In the genomic region with DNA sequence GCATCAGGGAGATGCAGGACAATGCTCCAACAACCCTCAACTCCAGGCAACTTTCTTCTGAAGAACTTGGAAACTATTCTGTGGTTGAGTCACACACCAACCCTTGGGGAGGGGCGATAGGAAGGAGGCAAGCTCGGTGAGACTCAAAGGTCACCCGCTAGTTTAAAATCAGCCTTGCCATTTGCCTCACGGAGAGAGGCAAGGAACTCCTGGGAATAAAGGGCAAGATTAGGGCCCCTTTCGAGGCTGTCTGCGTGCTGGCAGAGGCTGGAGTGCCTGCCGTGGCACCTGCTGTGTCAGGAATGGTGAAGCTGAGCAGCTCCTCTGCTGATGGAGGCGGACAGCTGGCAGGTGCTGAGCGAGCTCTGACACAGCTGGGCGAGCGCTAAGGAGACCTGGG, we compare ENCODE assay signal across 14 mouse cellular contexts.
A peak's percentile ranks its signal among the peaks of the same experiment; 100 is the strongest.
DNase-seq lines count a peak whose midpoint lies in the region; ATAC-seq and TF ChIP-seq lines count a peak whose summit lies in the region.
"Had no signal": no experiment of that assay in that cellular context is flagged by ENCODE, and none has a peak within 500 bp of the region (broad histone marks: within the 10 kb centered on the region; RNA-seq: fewer than 3 reads in every experiment).

No protein-coding gene starts in this region.

- no peak for DNase-seq in forebrain, embryonic 10.5 days (ENCODE audit: extremely low spot score, low spot score)
- DNase-seq in limb, embryonic 14.5 days (ENCODE audit: low spot score), result peak; percentile 6
- DNase-seq in limb, embryonic 10.5 days (ENCODE audit: low spot score), result no peak
- DNase-seq in intestine, embryonic 14.5 days (ENCODE audit: low spot score), result no peak
- no peak for DNase-seq in left cerebral cortex, adult 9 months (ENCODE audit: low spot score in 2 of 2)
- DNase-seq in frontal cortex, postnatal 25 days (ENCODE audit: low spot score in 2 of 2), result no peak
- DNase-seq: liver, postnatal 0 days had no signal

- H3K4me3 ChIP-seq in forebrain, embryonic 12.5 days (replicated peaks), result no peak overlapping the region
- no peak overlapping the region for H3K4me3 ChIP-seq in forebrain, embryonic 10.5 days
- H3K4me3 ChIP-seq in limb, embryonic 14.5 days (replicated peaks; ENCODE audit: low read length), result no peak overlapping the region
- H3K4me3 ChIP-seq in limb, embryonic 10.5 days, result no peak overlapping the region
- H3K4me3 ChIP-seq in intestine, embryonic 14.5 days (ENCODE audit: low read depth, low read length), result no peak overlapping the region
- no peak overlapping the region for H3K4me3 ChIP-seq in neural tube, embryonic 15.5 days (replicated peaks)
- H3K4me3 ChIP-seq: embryonic facial prominence, embryonic 12.5 days; heart, embryonic 13.5 days; megakaryocyte, embryonic 14.5 days had no signal

- H3K9me3 ChIP-seq in forebrain, embryonic 12.5 days, result no peaks in the 10 kb centered on the region
- no peaks in the 10 kb centered on the region for H3K9me3 ChIP-seq in forebrain, embryonic 10.5 days
- no peaks in the 10 kb centered on the region for H3K9me3 ChIP-seq in limb, embryonic 14.5 days (ENCODE audit: control insufficient read depth, low read length)
- H3K9me3 ChIP-seq in limb, embryonic 10.5 days (replicated peaks), result no peaks in the 10 kb centered on the region
- H3K9me3 ChIP-seq in intestine, embryonic 14.5 days (ENCODE audit: control insufficient read depth, low read length), result no peaks in the 10 kb centered on the region
- H3K9me3 ChIP-seq in neural tube, embryonic 15.5 days (replicated peaks), result no peaks in the 10 kb centered on the region
- H3K9me3 ChIP-seq: embryonic facial prominence, embryonic 12.5 days; heart, embryonic 13.5 days; megakaryocyte, embryonic 14.5 days had no signal

- no peaks in the 10 kb centered on the region for H3K36me3 ChIP-seq in forebrain, embryonic 12.5 days (replicated peaks)
- H3K36me3 ChIP-seq in forebrain, embryonic 10.5 days (replicated peaks), result no peaks in the 10 kb centered on the region
- no peaks in the 10 kb centered on the region for H3K36me3 ChIP-seq in limb, embryonic 14.5 days (ENCODE audit: control insufficient read depth, insufficient read depth, low read length)
- no peaks in the 10 kb centered on the region for H3K36me3 ChIP-seq in limb, embryonic 10.5 days
- H3K36me3 ChIP-seq in intestine, embryonic 14.5 days (ENCODE audit: control insufficient read depth, insufficient read depth, low read length), result no peaks in the 10 kb centered on the region
- H3K36me3 ChIP-seq in neural tube, embryonic 15.5 days, result no peaks in the 10 kb centered on the region
- H3K36me3 ChIP-seq: embryonic facial prominence, embryonic 12.5 days; heart, embryonic 13.5 days had no signal

- 0 out of 2 replicates have a peak overlapping the region, but pooled peaks have one; percentile 12 for H3K9ac ChIP-seq in forebrain, embryonic 12.5 days
- no peak overlapping the region for H3K9ac ChIP-seq in limb, embryonic 14.5 days (ENCODE audit: low read depth, low read length, severe bottlenecking)
- H3K9ac ChIP-seq in intestine, embryonic 14.5 days (ENCODE audit: low read length), result no peak overlapping the region
- 0 out of 2 replicates have a peak overlapping the region, but pooled peaks have one; percentile 3 for H3K9ac ChIP-seq in neural tube, embryonic 15.5 days (replicated peaks)
- H3K9ac ChIP-seq: embryonic facial prominence, embryonic 12.5 days; heart, embryonic 13.5 days; liver, postnatal 0 days had no signal

- WGBS in forebrain, embryonic 12.5 days, result 24% methylated on average over 11 of the region's 11 CpGs
- 23% methylated on average over 11 of the region's 11 CpGs for WGBS in forebrain, embryonic 10.5 days
- WGBS in limb, embryonic 14.5 days, result 30% methylated on average over 11 of the region's 11 CpGs
- 37% methylated on average over 11 of the region's 11 CpGs for WGBS in limb, embryonic 10.5 days
- WGBS in intestine, embryonic 14.5 days, result 39% methylated on average over 11 of the region's 11 CpGs
- WGBS in neural tube, embryonic 15.5 days, result 27% methylated on average over 11 of the region's 11 CpGs

- no peak overlapping the region for H3K27ac ChIP-seq in forebrain, embryonic 12.5 days
- no peak overlapping the region for H3K27ac ChIP-seq in forebrain, embryonic 10.5 days
- H3K27ac ChIP-seq in limb, embryonic 14.5 days (replicated peaks; ENCODE audit: low read depth, low read length), result no peak overlapping the region
- H3K27ac ChIP-seq in limb, embryonic 10.5 days, result no peak overlapping the region
- H3K27ac ChIP-seq in intestine, embryonic 14.5 days (ENCODE audit: low read depth), result no peak overlapping the region
- H3K27ac ChIP-seq in neural tube, embryonic 15.5 days (replicated peaks), result peak overlapping the region; percentile 61
- H3K27ac ChIP-seq: embryonic facial prominence, embryonic 12.5 days; heart, embryonic 13.5 days; kidney, postnatal 0 days; stomach, postnatal 0 days had no signal

- TF ChIP-seq POLR2A in limb, embryonic 14.5 days (IDR thresholded peaks at IDR 0.05; ENCODE audit: borderline replicate concordance, extremely low read depth, insufficient read depth, insufficient read length), result no peak

- no peaks in the 10 kb centered on the region; the same call in 1 of the 2 replicates for H3K27me3 ChIP-seq in forebrain, embryonic 12.5 days
- H3K27me3 ChIP-seq in forebrain, embryonic 10.5 days (ENCODE audit: poor library complexity, severe bottlenecking), result peaks cover 11% of the 10 kb centered on the region
- no peaks in the 10 kb centered on the region for H3K27me3 ChIP-seq in limb, embryonic 14.5 days (ENCODE audit: control insufficient read depth, insufficient read depth, low read length)
- H3K27me3 ChIP-seq in limb, embryonic 10.5 days (ENCODE audit: low read depth, poor library complexity, severe bottlenecking), result peaks cover 15% of the 10 kb centered on the region; the same call in 1 of the 2 replicates
- no peaks in the 10 kb centered on the region for H3K27me3 ChIP-seq in intestine, embryonic 14.5 days (replicated peaks; ENCODE audit: control insufficient read depth, insufficient read depth, low read length)
- 0 out of 2 replicates have a peak, but pooled peaks cover 3% of the 10 kb centered on the region for H3K27me3 ChIP-seq in neural tube, embryonic 15.5 days (replicated peaks)

- no peak overlapping the region for H3K4me2 ChIP-seq in forebrain, embryonic 12.5 days
- no peak overlapping the region for H3K4me2 ChIP-seq in limb, embryonic 14.5 days (replicated peaks; ENCODE audit: low read depth, low read length, severe bottlenecking)
- no peak overlapping the region for H3K4me2 ChIP-seq in intestine, embryonic 14.5 days (ENCODE audit: low read length)
- no peak overlapping the region for H3K4me2 ChIP-seq in neural tube, embryonic 15.5 days
- H3K4me2 ChIP-seq: embryonic facial prominence, embryonic 12.5 days; heart, embryonic 13.5 days had no signal

- peaks cover 22% of the 10 kb centered on the region for H3K4me1 ChIP-seq in forebrain, embryonic 12.5 days
- H3K4me1 ChIP-seq in forebrain, embryonic 10.5 days, result peaks cover 19% of the 10 kb centered on the region
- H3K4me1 ChIP-seq in limb, embryonic 14.5 days (ENCODE audit: control insufficient read depth, insufficient read depth, low read length), result peaks cover 9% of the 10 kb centered on the region
- H3K4me1 ChIP-seq in limb, embryonic 10.5 days, result no peaks in the 10 kb centered on the region; the same call in 1 of the 2 replicates
- H3K4me1 ChIP-seq in intestine, embryonic 14.5 days (replicated peaks; ENCODE audit: control insufficient read depth, insufficient read depth, low read length), result no peaks in the 10 kb centered on the region
- H3K4me1 ChIP-seq in neural tube, embryonic 15.5 days, result peaks cover 37% of the 10 kb centered on the region
- H3K4me1 ChIP-seq: megakaryocyte, embryonic 14.5 days had no signal

- no peak for ATAC-seq in forebrain, embryonic 12.5 days (ENCODE audit: low FRiP score)
- ATAC-seq in limb, embryonic 14.5 days (ENCODE audit: low FRiP score, low read depth), result 0 out of 2 replicates have a peak, but pooled peaks have one; percentile 23
- peak; percentile 44; the same call in 1 of the 2 replicates for ATAC-seq in intestine, embryonic 14.5 days (replicated peaks; ENCODE audit: low FRiP score, low TSS enrichment, low read depth)
- no peak for ATAC-seq in neural tube, embryonic 15.5 days (ENCODE audit: low FRiP score)
- ATAC-seq: liver, postnatal 0 days had no signal

Comparison
In these comparisons a context has a peak if more than half of its experiments do, and no peak if none do; other contexts are left out.
1. ATAC-seq: peak in limb, embryonic 14.5 days (single experiment) and intestine, embryonic 14.5 days (single experiment); none in forebrain, embryonic 12.5 days (single experiment) and neural tube, embryonic 15.5 days (single experiment).
2. H3K9ac ChIP-seq: peak in forebrain, embryonic 12.5 days (single experiment) and neural tube, embryonic 15.5 days (single experiment); none in limb, embryonic 14.5 days (single experiment) and intestine, embryonic 14.5 days (single experiment).